Mouse (Mus musculus) erythroid progenitor cell, adult 5-6 weeks (primary cell): ENCODE data around the gene Rdh19. TPM values are rescaled to one million over a fixed set of nuclear protein-coding genes. Genes with fewer than 3 reads are reported as not detected.

ENCODE experiments used
- total RNA-seq, 2 experiments: library from RNA; stranded (forward) in 1 of 2; stranded (reverse) in 1 of 2; fragments of 150-400 nt in 1 of 2; fragments of 186-747, 209-891 nt in 1 of 2; gene quantifications; 2 replicates each; pipeline versions ENCODE4 v1.2.3 to v1.2.4; 2015 to 2017; ENCODE audit warnings: low replicate concordance in 2 of 2

Gene Rdh19
- total RNA-seq, 2 experiments from 2014 or later: not detected

Other genes starting within 250 kb of the Rdh19 start
- 19.7 and 21.6 TPM in 2 replicates for gene Lrp1, start 228.8 kb upstream of the Rdh19 start, total RNA-seq (2015; ENCODE audit: low replicate concordance)
- 11.5 and 13.1 TPM in 2 replicates for gene Lrp1, start 228.8 kb upstream of the Rdh19 start, total RNA-seq (2017; ENCODE audit: low replicate concordance)
- gene Stat6, start 206.9 kb upstream of the Rdh19 start, total RNA-seq (2015; ENCODE audit: low replicate concordance): 11.5 and 26.8 TPM in 2 replicates
- 11.3 and 16.6 TPM in 2 replicates for gene Stat6, start 206.9 kb upstream of the Rdh19 start, total RNA-seq (2017; ENCODE audit: low replicate concordance)
- gene Nemp1, start 183.0 kb upstream of the Rdh19 start, total RNA-seq (2015; ENCODE audit: low replicate concordance): 73.5 and 83.4 TPM in 2 replicates
- gene Nemp1, start 183.0 kb upstream of the Rdh19 start, total RNA-seq (2017; ENCODE audit: low replicate concordance): 69.6 and 83.2 TPM in 2 replicates
- gene Nab2, start 181.4 kb upstream of the Rdh19 start, total RNA-seq (2015; ENCODE audit: low replicate concordance): 2.5 TPM in 1 of 2 replicates, not detected in the other
- gene Nab2, start 181.4 kb upstream of the Rdh19 start, total RNA-seq (2017; ENCODE audit: low replicate concordance): 1.7 and 3.1 TPM in 2 replicates
- 0.84 TPM in 1 of 2 replicates, not detected in the other for gene Myo1a, start 144.8 kb upstream of the Rdh19 start, total RNA-seq (2015; ENCODE audit: low replicate concordance)
- 2.3 and 3.5 TPM in 2 replicates for gene Myo1a, start 144.8 kb upstream of the Rdh19 start, total RNA-seq (2017; ENCODE audit: low replicate concordance)
- 51.1 and 56.6 TPM in 2 replicates for gene Tac2, start 125.5 kb upstream of the Rdh19 start, total RNA-seq (2015; ENCODE audit: low replicate concordance)
- gene Tac2, start 125.5 kb upstream of the Rdh19 start, total RNA-seq (2017; ENCODE audit: low replicate concordance): 20.4 and 22.6 TPM in 2 replicates
- gene Zbtb39, start 110.4 kb upstream of the Rdh19 start, total RNA-seq (2015; ENCODE audit: low replicate concordance): 0.72 and 2.9 TPM in 2 replicates
- gene Zbtb39, start 110.4 kb upstream of the Rdh19 start, total RNA-seq (2017; ENCODE audit: low replicate concordance): 1.3 TPM in 1 of 2 replicates, not detected in the other
- not detected in 2 replicates for gene Gpr182, start 98.2 kb upstream of the Rdh19 start, total RNA-seq (2015; ENCODE audit: low replicate concordance)
- not detected in 2 replicates for gene Gpr182, start 98.2 kb upstream of the Rdh19 start, total RNA-seq (2017; ENCODE audit: low replicate concordance)
- gene Rdh1, start 90.2 kb upstream of the Rdh19 start, total RNA-seq (2015; ENCODE audit: low replicate concordance): not detected in 2 replicates
- not detected in 2 replicates for gene Rdh1, start 90.2 kb upstream of the Rdh19 start, total RNA-seq (2017; ENCODE audit: low replicate concordance)
- gene Rdh16f1, start 90.1 kb upstream of the Rdh19 start, total RNA-seq (2015; ENCODE audit: low replicate concordance): not detected in 2 replicates
- gene Rdh16f1, start 90.1 kb upstream of the Rdh19 start, total RNA-seq (2017; ENCODE audit: low replicate concordance): not detected in 2 replicates
- not detected in 2 replicates for gene Rdh9, start 73.5 kb upstream of the Rdh19 start, total RNA-seq (2015; ENCODE audit: low replicate concordance)
- gene Rdh9, start 73.5 kb upstream of the Rdh19 start, total RNA-seq (2017; ENCODE audit: low replicate concordance): not detected in 2 replicates
- gene Rdh16, start 48.8 kb upstream of the Rdh19 start, total RNA-seq (2015; ENCODE audit: low replicate concordance): not detected in 2 replicates
- gene Rdh16, start 48.8 kb upstream of the Rdh19 start, total RNA-seq (2017; ENCODE audit: low replicate concordance): not detected in 2 replicates
- not detected in 2 replicates for gene Rdh16f2, start 16.5 kb downstream of the Rdh19 start, total RNA-seq (2015; ENCODE audit: low replicate concordance)
- gene Rdh16f2, start 16.5 kb downstream of the Rdh19 start, total RNA-seq (2017; ENCODE audit: low replicate concordance): not detected in 2 replicates
- gene Rdh7, start 38.9 kb downstream of the Rdh19 start, total RNA-seq (2015; ENCODE audit: low replicate concordance): not detected in 2 replicates
- not detected in 2 replicates for gene Rdh7, start 38.9 kb downstream of the Rdh19 start, total RNA-seq (2017; ENCODE audit: low replicate concordance)
- not detected in 2 replicates for gene Sdr9c7, start 48.6 kb downstream of the Rdh19 start, total RNA-seq (2015; ENCODE audit: low replicate concordance)
- not detected in 2 replicates for gene Sdr9c7, start 48.6 kb downstream of the Rdh19 start, total RNA-seq (2017; ENCODE audit: low replicate concordance)
- not detected in 2 replicates for gene Hsd17b6, start 157.7 kb downstream of the Rdh19 start, total RNA-seq (2015; ENCODE audit: low replicate concordance)
- not detected in 2 replicates for gene Hsd17b6, start 157.7 kb downstream of the Rdh19 start, total RNA-seq (2017; ENCODE audit: low replicate concordance)
- gene Prim1, start 165.2 kb downstream of the Rdh19 start, total RNA-seq (2015; ENCODE audit: low replicate concordance): 144 and 177 TPM in 2 replicates
- gene Prim1, start 165.2 kb downstream of the Rdh19 start, total RNA-seq (2017; ENCODE audit: low replicate concordance): 110 and 170 TPM in 2 replicates
- gene Naca, start 185.6 kb downstream of the Rdh19 start, total RNA-seq (2015; ENCODE audit: low replicate concordance): 228 and 341 TPM in 2 replicates
- gene Naca, start 185.6 kb downstream of the Rdh19 start, total RNA-seq (2017; ENCODE audit: low replicate concordance): 391 and 449 TPM in 2 replicates
- gene Ptges3, start 209.0 kb downstream of the Rdh19 start, total RNA-seq (2015; ENCODE audit: low replicate concordance): 84.0 and 85.9 TPM in 2 replicates
- gene Ptges3, start 209.0 kb downstream of the Rdh19 start, total RNA-seq (2017; ENCODE audit: low replicate concordance): 87.1 and 111 TPM in 2 replicates
- gene Atp5b, start 233.3 kb downstream of the Rdh19 start, total RNA-seq (2015; ENCODE audit: low replicate concordance): 755 and 881 TPM in 2 replicates
- 598 and 1,019 TPM in 2 replicates for gene Atp5b, start 233.3 kb downstream of the Rdh19 start, total RNA-seq (2017; ENCODE audit: low replicate concordance)
- gene Baz2a, start 241.6 kb downstream of the Rdh19 start, total RNA-seq (2015; ENCODE audit: low replicate concordance): 89.4 and 109 TPM in 2 replicates
- gene Baz2a, start 241.6 kb downstream of the Rdh19 start, total RNA-seq (2017; ENCODE audit: low replicate concordance): 87.9 and 88.6 TPM in 2 replicates